Mouse (Mus musculus): ENCODE results near the gene Exoc6b. TPM values are rescaled to one million over a fixed set of nuclear protein-coding genes. Genes with fewer than 3 reads are reported as not detected.

The Exoc6b gene
- total and polyA plus RNA-seq, 2 experiments from 2014 or later = 8.0 to 10.2 TPM

- H3K36me3 ChIP-seq (replicated peaks; ENCODE audit: control insufficient read depth, insufficient read depth, low read length) = no peaks in the 10 kb centered on the region
- no peak overlapping the region for H3K4me2 ChIP-seq (ENCODE audit: low read depth, low read length)
- no peak overlapping the region for H3K27ac ChIP-seq (ENCODE audit: low read depth)
- peaks cover 29% of the 10 kb centered on the region; the same call in 1 of the 2 replicates for H3K4me1 ChIP-seq (ENCODE audit: control insufficient read depth, insufficient read depth)
- TF ChIP-seq CTCF (IDR thresholded peaks at IDR 0.05; ENCODE audit: low read depth) (no peak), EP300 (IDR thresholded peaks at IDR 0.05; ENCODE audit: low read depth) (no peak)
- WGBS = 47% methylated on average over 6 of the region's 6 CpGs
- no peak overlapping the region for H3K9ac ChIP-seq (replicated peaks; ENCODE audit: low read depth, low read length)
- no peaks in the 10 kb centered on the region for H3K9me3 ChIP-seq (replicated peaks; ENCODE audit: control insufficient read depth, low read length)
- DNase-seq (ENCODE audit: low spot score) = no peak
- H3K27me3 ChIP-seq (ENCODE audit: control insufficient read depth, insufficient read depth, low read length) = peaks cover 81% of the 10 kb centered on the region
- no peak for ATAC-seq (ENCODE audit: insufficient read depth, low read depth)
- no peak overlapping the region for H3K4me3 ChIP-seq (ENCODE audit: low read depth, low read length)
These were observed 488.1 kb downstream of the Exoc6b start for GRCm38 (mm10) chr6:84580979-84581832.

- Histone ChIP-seq H3K36me3 (replicated peaks; ENCODE audit: control insufficient read depth, insufficient read depth, low read length) (no peaks in the 10 kb centered on the region), H3K4me3 (ENCODE audit: low read depth, low read length) (no peak overlapping the region), H3K9me3 (replicated peaks; ENCODE audit: control insufficient read depth, low read length) (no peaks in the 10 kb centered on the region), H3K4me2 (ENCODE audit: low read depth, low read length) (no peak overlapping the region), H3K4me1 (ENCODE audit: control insufficient read depth, insufficient read depth) (peaks cover 18% of the 10 kb centered on the region; the same call in 1 of the 2 replicates), H3K27me3 (ENCODE audit: control insufficient read depth, insufficient read depth, low read length) (peaks cover 81% of the 10 kb centered on the region), H3K27ac (ENCODE audit: low read depth) (no peak overlapping the region), H3K9ac (replicated peaks; ENCODE audit: low read depth, low read length) (no peak overlapping the region)
- WGBS = 73% methylated on average over 8 of the region's 8 CpGs
- TF ChIP-seq EP300 (IDR thresholded peaks at IDR 0.05; ENCODE audit: low read depth) (no peak), CTCF (IDR thresholded peaks at IDR 0.05; ENCODE audit: low read depth) (no peak)
- no peak for DNase-seq (ENCODE audit: low spot score)
- no peak for ATAC-seq (ENCODE audit: insufficient read depth, low read depth)
These were observed 489.8 kb downstream of the Exoc6b start for GRCm38 (mm10) chr6:84579508-84579907.

- DNase-seq (ENCODE audit: low spot score) (no peak), ATAC-seq (ENCODE audit: insufficient read depth, low read depth) (no peak)
- H3K9me3 ChIP-seq (replicated peaks; ENCODE audit: control insufficient read depth, low read length) = no peaks in the 10 kb centered on the region
- peak; percentile 68 for TF ChIP-seq CTCF (IDR thresholded peaks at IDR 0.05; ENCODE audit: low read depth)
- no peak for TF ChIP-seq EP300 (IDR thresholded peaks at IDR 0.05; ENCODE audit: low read depth)
- no peak overlapping the region for H3K9ac ChIP-seq (replicated peaks; ENCODE audit: low read depth, low read length)
- H3K36me3 ChIP-seq (replicated peaks; ENCODE audit: control insufficient read depth, insufficient read depth, low read length) = no peaks in the 10 kb centered on the region
- peaks cover 13% of the 10 kb centered on the region; the same call in 1 of the 2 replicates for H3K4me1 ChIP-seq (ENCODE audit: control insufficient read depth, insufficient read depth)
- H3K4me3 ChIP-seq (ENCODE audit: low read depth, low read length) = no peak overlapping the region
- H3K4me2 ChIP-seq (ENCODE audit: low read depth, low read length) = no peak overlapping the region
- 7% methylated on average over 5 of the region's 5 CpGs for WGBS
- peaks cover 79% of the 10 kb centered on the region for H3K27me3 ChIP-seq (ENCODE audit: control insufficient read depth, insufficient read depth, low read length)
- no peak overlapping the region for H3K27ac ChIP-seq (ENCODE audit: low read depth)
These were observed 490.4 kb downstream of the Exoc6b start for GRCm38 (mm10) chr6:84578928-84579327.

GRCm38 (mm10) chr6:84577898-84578297, 491.4 kb downstream of the Exoc6b start:
- peaks cover 75% of the 10 kb centered on the region for H3K27me3 ChIP-seq (ENCODE audit: control insufficient read depth, insufficient read depth, low read length)
- ATAC-seq (ENCODE audit: insufficient read depth, low read depth) (no peak), DNase-seq (ENCODE audit: low spot score) (no peak)
- peaks cover 4% of the 10 kb centered on the region; the same call in 1 of the 2 replicates for H3K4me1 ChIP-seq (ENCODE audit: control insufficient read depth, insufficient read depth)
- 67% methylated on average over 4 of the region's 4 CpGs for WGBS
- no peak overlapping the region for H3K4me3 ChIP-seq (ENCODE audit: low read depth, low read length)
- no peak for TF ChIP-seq EP300 (IDR thresholded peaks at IDR 0.05; ENCODE audit: low read depth)
- TF ChIP-seq CTCF (IDR thresholded peaks at IDR 0.05; ENCODE audit: low read depth) = no peak
- H3K27ac ChIP-seq (ENCODE audit: low read depth) = no peak overlapping the region
- no peak overlapping the region for H3K9ac ChIP-seq (replicated peaks; ENCODE audit: low read depth, low read length)
- H3K9me3 ChIP-seq (replicated peaks; ENCODE audit: control insufficient read depth, low read length) = no peaks in the 10 kb centered on the region
- no peak overlapping the region for H3K4me2 ChIP-seq (ENCODE audit: low read depth, low read length)
- H3K36me3 ChIP-seq (replicated peaks; ENCODE audit: control insufficient read depth, insufficient read depth, low read length) = no peaks in the 10 kb centered on the region

- Histone ChIP-seq H3K27ac (ENCODE audit: low read depth) (no peak overlapping the region), H3K9me3 (replicated peaks; ENCODE audit: control insufficient read depth, low read length) (no peaks in the 10 kb centered on the region), H3K9ac (replicated peaks; ENCODE audit: low read depth, low read length) (no peak overlapping the region), H3K4me3 (ENCODE audit: low read depth, low read length) (no peak overlapping the region), H3K27me3 (ENCODE audit: control insufficient read depth, insufficient read depth, low read length) (peaks cover 49% of the 10 kb centered on the region), H3K36me3 (replicated peaks; ENCODE audit: control insufficient read depth, insufficient read depth, low read length) (no peaks in the 10 kb centered on the region), H3K4me2 (ENCODE audit: low read depth, low read length) (peak overlapping the region; percentile 55), H3K4me1 (ENCODE audit: control insufficient read depth, insufficient read depth) (no peaks in the 10 kb centered on the region)
- peak; percentile 77 for ATAC-seq (ENCODE audit: insufficient read depth, low read depth)
- DNase-seq (ENCODE audit: low spot score) = no peak
- TF ChIP-seq CTCF (IDR thresholded peaks at IDR 0.05; ENCODE audit: low read depth) (peak; percentile 57), EP300 (IDR thresholded peaks at IDR 0.05; ENCODE audit: low read depth) (no peak)
- WGBS = 30% methylated on average over 25 of the region's 25 CpGs
These were observed 495.2 kb downstream of the Exoc6b start for GRCm38 (mm10) chr6:84573905-84574660.

Data from heart, postnatal 0 days (tissue).